Mouse (Mus musculus) right cerebral cortex, adult 18-20 months (tissue): ENCODE results near the gene Gpr84.

Experiments
- DNase-seq: peaks from one replicate; pipeline ENCODE4 v3.0.0; 2022; ENCODE audit warnings: mixed read lengths

Gpr84 gene

GRCm38 (mm10) chr15:103335488-103336235 is 25.2 kb upstream of the Gpr84 start:
- DNase-seq = no peak

- DNase-seq = no peak
These were observed 24.6 kb upstream of the Gpr84 start for GRCm38 (mm10) chr15:103335040-103335439.

- DNase-seq = no peak
These were observed 23.8 kb upstream of the Gpr84 start for GRCm38 (mm10) chr15:103334194-103334593.

- no peak for DNase-seq
These were observed 23.3 kb upstream of the Gpr84 start for GRCm38 (mm10) chr15:103333738-103334137.

- DNase-seq = no peak
These were observed 22.7 kb upstream of the Gpr84 start for GRCm38 (mm10) chr15:103333081-103333615.

- DNase-seq = peak; percentile 80
These were observed 13.2 kb upstream of the Gpr84 start for GRCm38 (mm10) chr15:103323455-103324247.

GRCm38 (mm10) chr15:103323070-103323454 is 12.7 kb upstream of the Gpr84 start:
- no peak for DNase-seq

GRCm38 (mm10) chr15:103322396-103322795 is 12.0 kb upstream of the Gpr84 start:
- DNase-seq = no peak

GRCm38 (mm10) chr15:103321076-103321475 is 10.7 kb upstream of the Gpr84 start:
- no peak for DNase-seq

GRCm38 (mm10) chr15:103318201-103318816 is 7.9 kb upstream of the Gpr84 start:
- no peak for DNase-seq

GRCm38 (mm10) chr15:103317731-103318130 is 7.3 kb upstream of the Gpr84 start:
- no peak for DNase-seq

GRCm38 (mm10) chr15:103317120-103317519 is 6.7 kb upstream of the Gpr84 start:
- no peak for DNase-seq

- DNase-seq = no peak
These were observed 5.8 kb upstream of the Gpr84 start for GRCm38 (mm10) chr15:103315979-103316776.

- peak; percentile 62 for DNase-seq
These were observed 4.6 kb upstream of the Gpr84 start for GRCm38 (mm10) chr15:103315011-103315502.

GRCm38 (mm10) chr15:103314181-103314580 is 3.8 kb upstream of the Gpr84 start:
- no peak for DNase-seq

- DNase-seq = peak; percentile 63
These were observed 3.2 kb upstream of the Gpr84 start for GRCm38 (mm10) chr15:103313495-103314095.

GRCm38 (mm10) chr15:103308876-103309580 is 1.4 kb downstream of the Gpr84 start:
- no peak for DNase-seq

GRCm38 (mm10) chr15:103308056-103308875 is 2.1 kb downstream of the Gpr84 start:
- DNase-seq = no peak

GRCm38 (mm10) chr15:103307125-103307524 is 3.3 kb downstream of the Gpr84 start:
- peak; percentile 90 for DNase-seq
